Mouse (Mus musculus) intestine, embryonic 14.5 days (tissue): ENCODE measurements around the gene Pim3. TPM values are rescaled to one million over a fixed set of nuclear protein-coding genes. Genes with fewer than 3 reads are reported as not detected.

ENCODE experiments used
- ATAC-seq: fragments of 200-750 bp; cut with Nextera tagmentation; replicated peaks from 2 replicates; pipeline ENCODE4 v1.8.0; 2017; ENCODE audit warnings: low read depth, moderate number of reproducible peaks, moderate TSS enrichment, moderate library complexity; ENCODE audit not compliant: low FRiP score, low TSS enrichment
- DNase-seq: peaks from one replicate; pipeline ENCODE4 v3.0.0-alpha.2; 2018; ENCODE audit warnings: low spot score
- H3K27ac ChIP-seq: fragments of 300-500 bp; sonication (generic); 2 replicates; pipeline ENCODE4 v1.5.1; 2014; ENCODE audit warnings: low read depth, mild to moderate bottlenecking, control low read depth
- H3K27me3 ChIP-seq: fragments of 300-500 bp; sonication (generic); replicated peaks from 2 replicates; pipeline ENCODE4 v1.6.1; 2014; ENCODE audit warnings: low read length, control low read depth; ENCODE audit not compliant: control insufficient read depth, insufficient read depth
- H3K36me3 ChIP-seq: fragments of 300-500 bp; sonication (generic); 2 replicates; pipeline ENCODE4 v1.6.1; 2014; ENCODE audit warnings: low read length, control low read depth; ENCODE audit not compliant: control insufficient read depth, insufficient read depth
- H3K4me1 ChIP-seq: fragments of 300-500 bp; sonication (generic); replicated peaks from 2 replicates; pipeline ENCODE4 v1.6.1; 2014; ENCODE audit warnings: low read length, control low read depth, mixed read lengths; ENCODE audit not compliant: control insufficient read depth, insufficient read depth
- H3K4me2 ChIP-seq: fragments of 300-500 bp; sonication (generic); 2 replicates; pipeline ENCODE4 v1.6.1; 2014; ENCODE audit warnings: low read length
- H3K4me3 ChIP-seq: fragments of 300-500 bp; sonication (generic); 2 replicates; pipeline ENCODE4 v1.5.1; 2014; ENCODE audit warnings: low read depth, low read length, control low read depth, mixed read lengths
- H3K9ac ChIP-seq: fragments of 300-500 bp; sonication (generic); 2 replicates; pipeline ENCODE4 v1.6.1; 2014; ENCODE audit warnings: mild to moderate bottlenecking, low read length
- H3K9me3 ChIP-seq: fragments of 300-500 bp; sonication (generic); 2 replicates; pipeline ENCODE4 v1.6.1; 2016; ENCODE audit warnings: low read length, control low read depth; ENCODE audit not compliant: control insufficient read depth
- WGBS: fragments of 180-500 bp; shearing (Covaris S2); extraction: QIAGEN DNeasy Blood & Tissue Kit; methylation state at CpG from one replicate; pipeline ENCODE4 v1.1.7; 2014; 5-methylcytosine and 5-hydroxymethylcytosine counted together
- polyA plus RNA-seq: library from polyadenylated mRNA; unstranded; fragments of >200 nt; fragmentation: Nextera tagmentation; extraction: Ambion mirVana; gene quantifications from 2 replicates; pipeline ENCODE4 v1.2.1, GENCODE M21; 2014

Pim3 gene
- polyA plus RNA-seq, 1 experiment from 2014 or later: 51.7 TPM

GRCm38 (mm10) chr15:88876155-88877020, 14.4 kb downstream of the Pim3 start:
- ATAC-seq: peak; percentile 65
- peak; percentile 93 for DNase-seq

GRCm38 (mm10) chr15:88877021-88877400, 15.0 kb downstream of the Pim3 start:
- no peak for DNase-seq
- Histone ChIP-seq H3K27ac (no peak overlapping the region), H3K4me1 (0 out of 2 replicates have a peak, but pooled peaks cover 4% of the 10 kb centered on the region), H3K4me2 (no peak overlapping the region), H3K9ac (no peak overlapping the region), H3K36me3 (no peaks in the 10 kb centered on the region), H3K9me3 (no peaks in the 10 kb centered on the region), H3K27me3 (no peaks in the 10 kb centered on the region), H3K4me3 (no peak overlapping the region)
- ATAC-seq: no peak
- WGBS: 78% methylated on average over 10 of the region's 10 CpGs

More at GRCm38 (mm10) chr15:88876155-88877020, 14.4 kb downstream of the Pim3 start:
- Histone ChIP-seq H3K4me3 (no peak overlapping the region), H3K27me3 (no peaks in the 10 kb centered on the region), H3K9me3 (no peaks in the 10 kb centered on the region), H3K4me2 (peak overlapping the region; percentile 31; the same call in 1 of the 2 replicates), H3K36me3 (no peaks in the 10 kb centered on the region), H3K4me1 (0 out of 2 replicates have a peak, but pooled peaks cover 4% of the 10 kb centered on the region), H3K9ac (no peak overlapping the region), H3K27ac (no peak overlapping the region)
- 13% methylated on average over 28 of the region's 28 CpGs for WGBS

- no peaks in the 10 kb centered on the region for H3K9me3 ChIP-seq
- no peak overlapping the region for H3K9ac ChIP-seq
- H3K4me3 ChIP-seq: no peak overlapping the region
- no peaks in the 10 kb centered on the region for H3K4me1 ChIP-seq
- DNase-seq: no peak
- no peaks in the 10 kb centered on the region for H3K36me3 ChIP-seq
- 61% methylated on average over 22 of the region's 22 CpGs for WGBS
- ATAC-seq: no peak
- H3K4me2 ChIP-seq: no peak overlapping the region
- no peaks in the 10 kb centered on the region for H3K27me3 ChIP-seq
- H3K27ac ChIP-seq: no peak overlapping the region
Observed at GRCm38 (mm10) chr15:88881253-88882044, 19.5 kb downstream of the Pim3 start.

GRCm38 (mm10) chr15:88882851-88883250, 20.9 kb downstream of the Pim3 start:
- Histone ChIP-seq H3K27ac (no peak overlapping the region), H3K4me2 (no peak overlapping the region), H3K4me3 (no peak overlapping the region), H3K4me1 (no peaks in the 10 kb centered on the region), H3K27me3 (no peaks in the 10 kb centered on the region), H3K9me3 (no peaks in the 10 kb centered on the region), H3K9ac (no peak overlapping the region), H3K36me3 (no peaks in the 10 kb centered on the region)
- no peak for DNase-seq
- no peak for ATAC-seq
- 63% methylated on average over 4 of the region's 4 CpGs for whole genome bisulfite sequencing

- Histone ChIP-seq H3K27ac (no peak overlapping the region), H3K36me3 (no peaks in the 10 kb centered on the region), H3K4me2 (no peak overlapping the region), H3K9ac (no peak overlapping the region), H3K27me3 (no peaks in the 10 kb centered on the region), H3K4me3 (no peak overlapping the region), H3K4me1 (no peaks in the 10 kb centered on the region), H3K9me3 (no peaks in the 10 kb centered on the region)
- WGBS: 87% methylated on average over 9 of the region's 9 CpGs
- ATAC-seq: no peak
- DNase-seq: no peak
Observed at GRCm38 (mm10) chr15:88883342-88883741, 21.4 kb downstream of the Pim3 start.

- Histone ChIP-seq H3K4me2 (no peak overlapping the region), H3K27ac (no peak overlapping the region), H3K9ac (no peak overlapping the region), H3K9me3 (no peaks in the 10 kb centered on the region), H3K4me1 (no peaks in the 10 kb centered on the region), H3K36me3 (no peaks in the 10 kb centered on the region), H3K4me3 (no peak overlapping the region), H3K27me3 (no peaks in the 10 kb centered on the region)
- no peak for DNase-seq
- no peak for ATAC-seq
- 70% methylated on average over 6 of the region's 6 CpGs for WGBS
Observed at GRCm38 (mm10) chr15:88885376-88885775, 23.4 kb downstream of the Pim3 start.

GRCm38 (mm10) chr15:88889032-88889431, 27.0 kb downstream of the Pim3 start:
- WGBS: 78% methylated on average over 3 of the region's 3 CpGs
- Histone ChIP-seq H3K4me3 (no peak overlapping the region), H3K27me3 (no peaks in the 10 kb centered on the region), H3K27ac (no peak overlapping the region), H3K4me1 (no peaks in the 10 kb centered on the region), H3K36me3 (no peaks in the 10 kb centered on the region), H3K9ac (no peak overlapping the region), H3K4me2 (no peak overlapping the region), H3K9me3 (no peaks in the 10 kb centered on the region)
- ATAC-seq (no peak), DNase-seq (no peak)

- no peak overlapping the region for H3K27ac ChIP-seq
- H3K4me2 ChIP-seq: peak overlapping the region; percentile 97
- no peaks in the 10 kb centered on the region for H3K36me3 ChIP-seq
- 76% methylated on average over 3 of the region's 3 CpGs for WGBS
- H3K9me3 ChIP-seq: no peaks in the 10 kb centered on the region
- no peaks in the 10 kb centered on the region for H3K27me3 ChIP-seq
- H3K4me1 ChIP-seq: no peaks in the 10 kb centered on the region
- no peak for ATAC-seq
- no peak overlapping the region for H3K4me3 ChIP-seq
- no peak overlapping the region for H3K9ac ChIP-seq
- no peak for DNase-seq
Observed at GRCm38 (mm10) chr15:88889994-88890393, 28.0 kb downstream of the Pim3 start.
